Mouse (Mus musculus) neural tube, embryonic 14.5 days (tissue): ENCODE measurements around the gene Izumo1r. TPM values are rescaled to one million over a fixed set of nuclear protein-coding genes. Genes with fewer than 3 reads are reported as not detected.

Experiments
- ATAC-seq: fragments of 200-750 bp; cut with Nextera tagmentation; 2 replicates; pipeline ENCODE4 v1.8.0; 2017; ENCODE audit warnings: low read depth, mild to moderate bottlenecking, moderate TSS enrichment, moderate library complexity
- H3K27ac ChIP-seq: fragments of 300-500 bp; sonication (generic); 2 replicates; pipeline ENCODE4 v1.5.1; 2014; ENCODE audit warnings: low read depth, mild to moderate bottlenecking, control low read depth, low read length, moderate library complexity, mixed read lengths
- H3K27me3 ChIP-seq: fragments of 300-500 bp; sonication (generic); 2 replicates; pipeline ENCODE4 v1.6.1; 2014; ENCODE audit warnings: low read length; ENCODE audit not compliant: control insufficient read depth, insufficient read depth
- H3K36me3 ChIP-seq: fragments of 300-500 bp; sonication (generic); 2 replicates; pipeline ENCODE4 v1.6.1; 2014; ENCODE audit warnings: low read length, mixed read lengths; ENCODE audit not compliant: control insufficient read depth, insufficient read depth
- H3K4me1 ChIP-seq: fragments of 300-500 bp; sonication (generic); 2 replicates; pipeline ENCODE4 v1.6.1; 2014; ENCODE audit warnings: low read length; ENCODE audit not compliant: control insufficient read depth, insufficient read depth
- H3K4me2 ChIP-seq: fragments of 300-500 bp; sonication (generic); 2 replicates; pipeline ENCODE4 v1.6.1; 2014; ENCODE audit warnings: mild to moderate bottlenecking, low read depth, low read length, control low read depth
- H3K4me3 ChIP-seq: fragments of 300-500 bp; sonication (generic); 2 replicates; pipeline ENCODE4 v1.5.1; 2014; ENCODE audit warnings: low read depth, low read length, control low read depth, mixed read lengths
- H3K9ac ChIP-seq: fragments of 300-500 bp; sonication (generic); replicated peaks from 2 replicates; pipeline ENCODE4 v1.6.1; 2014; ENCODE audit warnings: low read depth, mild to moderate bottlenecking, control low read depth, low read length, mixed read lengths
- H3K9me3 ChIP-seq: fragments of 300-500 bp; sonication (generic); 2 replicates; pipeline ENCODE4 v1.6.1; 2016; ENCODE audit warnings: low read length; ENCODE audit not compliant: control insufficient read depth
- WGBS: fragments of 180-500 bp; shearing (Covaris S2); extraction: QIAGEN DNeasy Blood & Tissue Kit; methylation state at CpG from one replicate; pipeline ENCODE4 v1.1.7; 2014; 5-methylcytosine and 5-hydroxymethylcytosine counted together
- polyA plus RNA-seq: library from polyadenylated mRNA; unstranded; fragments of >200 nt; fragmentation: Nextera tagmentation; extraction: Ambion mirVana; gene quantifications from 2 replicates; pipeline ENCODE4 v1.2.1, GENCODE M21; 2014

Gene Izumo1r
- polyA plus RNA-seq, 1 experiment from 2014 or later = not detected

DNA sequence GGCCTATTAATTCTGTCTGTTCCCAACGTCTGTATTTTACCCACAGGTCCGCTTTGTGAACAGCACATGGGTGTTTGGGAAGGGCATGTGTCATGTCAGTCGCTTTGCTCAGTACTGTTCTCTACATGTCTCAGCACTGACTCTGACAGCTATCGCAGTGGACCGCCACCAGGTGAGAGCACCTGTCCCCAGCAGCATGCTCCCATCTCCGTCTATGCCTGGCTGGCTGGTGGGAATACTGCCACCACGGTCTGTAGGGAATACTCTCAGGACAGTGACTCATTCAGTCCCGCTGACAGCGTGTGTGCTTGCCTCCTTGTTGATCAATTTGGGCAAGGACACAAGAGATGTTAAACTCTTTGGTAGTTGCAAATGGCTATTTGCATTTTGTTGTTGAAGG is 39.0 kb downstream of the Izumo1r start:
- Histone ChIP-seq H3K27ac (no peak overlapping the region), H3K27me3 (no peaks in the 10 kb centered on the region; the same call in none of the 2 replicates), H3K4me3 (no peak overlapping the region), H3K9ac (no peak overlapping the region), H3K4me2 (no peak overlapping the region), H3K9me3 (no peaks in the 10 kb centered on the region), H3K36me3 (no peaks in the 10 kb centered on the region), H3K4me1 (peaks cover 4% of the 10 kb centered on the region; the same call in 1 of the 2 replicates)
- no peak for ATAC-seq
- 83% methylated on average over 9 of the region's 9 CpGs for WGBS

GRCm38 (mm10) chr9:14863126-14863525 is 40.6 kb downstream of the Izumo1r start:
- H3K27ac ChIP-seq = no peak overlapping the region
- no peaks in the 10 kb centered on the region for H3K36me3 ChIP-seq
- H3K9me3 ChIP-seq = no peaks in the 10 kb centered on the region
- no peak overlapping the region for H3K9ac ChIP-seq
- no peak overlapping the region for H3K4me3 ChIP-seq
- ATAC-seq = no peak
- H3K27me3 ChIP-seq = peaks cover 6% of the 10 kb centered on the region
- peaks cover 4% of the 10 kb centered on the region; the same call in 1 of the 2 replicates for H3K4me1 ChIP-seq
- H3K4me2 ChIP-seq = no peak overlapping the region
- WGBS = 94% methylated on average over 3 of the region's 3 CpGs

GRCm38 (mm10) chr9:14859868-14860639 is 43.7 kb downstream of the Izumo1r start, which contains the start of gene Gpr83:
Gene Gpr83, plus strand, starts transcription at chr9:14860210.
- peak; percentile 96 for ATAC-seq
- Histone ChIP-seq H3K27ac (no peak within 1 kb of the TSS), H3K27me3 (peaks cover 6% of the 10 kb centered on the region), H3K9me3 (no peaks in the 10 kb centered on the region), H3K4me2 (peak within 1 kb of the TSS; percentile 97), H3K36me3 (no peaks in the 10 kb centered on the region), H3K9ac (peak within 1 kb of the TSS; percentile 55), H3K4me1 (peaks cover 4% of the 10 kb centered on the region; the same call in 1 of the 2 replicates), H3K4me3 (peak within 1 kb of the TSS; percentile 40)
- 3% methylated on average over 47 of the region's 47 CpGs for WGBS

DNA sequence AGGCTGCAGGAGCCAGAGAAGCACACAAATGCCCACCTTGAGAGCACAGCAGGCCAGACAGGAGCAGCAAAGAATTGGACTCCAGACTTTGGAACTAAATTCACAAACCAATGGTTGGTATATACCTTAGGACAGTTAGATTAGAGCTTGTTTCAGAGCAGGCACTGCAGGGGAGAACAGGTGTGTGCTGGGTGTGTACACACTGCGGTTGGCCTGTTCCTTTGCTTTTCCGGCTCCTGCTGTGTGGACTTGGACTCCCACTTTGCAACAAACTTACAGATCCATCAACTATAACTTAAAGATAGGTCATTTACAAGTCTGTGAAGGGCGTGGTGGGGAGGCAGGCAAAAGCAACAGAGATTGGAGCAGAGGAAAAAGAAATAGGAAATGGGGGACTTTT is 45.0 kb downstream of the Izumo1r start:
- peaks cover 6% of the 10 kb centered on the region for H3K27me3 ChIP-seq
- WGBS = 89% methylated on average over 3 of the region's 3 CpGs
- no peak for ATAC-seq

DNA sequence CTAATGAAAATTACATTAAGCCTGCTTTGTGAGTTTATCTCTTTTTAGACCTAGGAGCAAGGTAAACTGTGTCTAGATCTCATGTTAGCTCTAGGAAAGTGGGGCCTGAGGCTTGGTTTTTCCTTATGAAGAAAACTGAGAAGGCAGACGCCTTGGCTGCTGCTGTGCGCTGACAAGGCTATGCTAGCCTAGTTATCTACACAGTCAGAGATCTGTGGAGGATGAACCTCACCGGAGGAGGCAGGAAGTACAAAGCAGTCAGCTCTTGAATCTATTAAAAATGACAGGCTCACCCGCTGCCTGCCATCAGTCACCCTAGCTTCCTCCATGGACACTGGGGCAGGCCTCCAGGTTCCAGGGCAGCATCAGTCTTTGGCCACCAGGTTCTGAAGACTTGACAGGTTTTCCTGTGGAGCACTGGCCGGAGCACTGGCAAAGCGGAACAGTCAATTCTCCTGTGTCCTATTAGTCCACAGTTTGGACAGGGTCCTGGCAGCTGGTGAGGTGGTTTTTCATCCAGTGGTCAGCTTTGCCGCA is 45.5 kb downstream of the Izumo1r start:
- no peak overlapping the region for H3K4me2 ChIP-seq
- H3K36me3 ChIP-seq = no peaks in the 10 kb centered on the region
- H3K9ac ChIP-seq = no peak overlapping the region
- ATAC-seq = no peak
- H3K4me1 ChIP-seq = peaks cover 4% of the 10 kb centered on the region; the same call in 1 of the 2 replicates
- H3K4me3 ChIP-seq = no peak overlapping the region
- H3K9me3 ChIP-seq = no peaks in the 10 kb centered on the region
- H3K27me3 ChIP-seq = peaks cover 6% of the 10 kb centered on the region
- 74% methylated on average over 7 of the region's 7 CpGs for WGBS
- H3K27ac ChIP-seq = no peak overlapping the region

More for the DNA sequence above, 45.0 kb downstream of the Izumo1r start:
- no peaks in the 10 kb centered on the region for H3K36me3 ChIP-seq
- peaks cover 4% of the 10 kb centered on the region; the same call in 1 of the 2 replicates for H3K4me1 ChIP-seq
- H3K9me3 ChIP-seq = no peaks in the 10 kb centered on the region
- H3K4me3 ChIP-seq = no peak overlapping the region
- H3K4me2 ChIP-seq = no peak overlapping the region
- H3K27ac ChIP-seq = no peak overlapping the region
- H3K9ac ChIP-seq = no peak overlapping the region

DNA sequence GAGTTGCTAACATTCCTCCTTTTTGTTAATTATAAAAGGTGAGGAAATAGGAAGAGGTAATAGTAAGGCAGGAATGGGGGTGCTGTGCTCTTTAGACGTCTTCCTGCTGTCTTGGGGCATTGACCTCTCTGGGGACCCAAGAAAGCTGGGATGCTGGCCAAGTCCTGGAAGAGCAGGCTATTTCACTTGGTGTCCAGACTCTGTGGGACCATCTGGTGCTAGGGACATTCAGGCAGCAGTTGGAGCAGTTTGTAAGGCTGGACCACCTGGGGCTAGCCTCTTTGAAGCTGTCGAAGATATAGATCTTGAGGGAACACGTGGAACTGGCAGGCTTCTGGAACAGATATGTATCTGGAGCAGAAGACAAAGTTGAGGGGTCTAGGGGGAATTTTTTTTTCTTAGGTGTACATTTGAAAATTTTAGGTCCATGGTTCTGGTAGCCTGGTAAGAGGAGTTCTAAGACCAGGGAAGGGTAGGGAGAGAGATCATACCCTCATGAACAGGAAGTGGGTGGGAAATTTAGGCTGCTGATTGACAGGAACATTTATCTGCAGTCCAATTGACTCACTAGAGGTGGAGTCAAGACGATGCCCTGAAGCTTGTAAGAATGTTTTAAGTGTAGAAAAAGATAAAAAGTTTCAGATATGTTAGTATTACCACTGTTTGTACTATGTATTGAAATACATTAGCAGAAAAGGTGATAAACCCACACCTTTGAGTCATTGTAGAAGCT is 46.7 kb downstream of the Izumo1r start:
- Histone ChIP-seq H3K4me2 (no peak overlapping the region), H3K27me3 (peaks cover 6% of the 10 kb centered on the region), H3K4me1 (peaks cover 4% of the 10 kb centered on the region; the same call in 1 of the 2 replicates), H3K9ac (no peak overlapping the region), H3K4me3 (no peak overlapping the region), H3K9me3 (no peaks in the 10 kb centered on the region), H3K27ac (no peak overlapping the region), H3K36me3 (no peaks in the 10 kb centered on the region)
- WGBS = 47% methylated on average over 4 of the region's 4 CpGs
- no peak for ATAC-seq

DNA sequence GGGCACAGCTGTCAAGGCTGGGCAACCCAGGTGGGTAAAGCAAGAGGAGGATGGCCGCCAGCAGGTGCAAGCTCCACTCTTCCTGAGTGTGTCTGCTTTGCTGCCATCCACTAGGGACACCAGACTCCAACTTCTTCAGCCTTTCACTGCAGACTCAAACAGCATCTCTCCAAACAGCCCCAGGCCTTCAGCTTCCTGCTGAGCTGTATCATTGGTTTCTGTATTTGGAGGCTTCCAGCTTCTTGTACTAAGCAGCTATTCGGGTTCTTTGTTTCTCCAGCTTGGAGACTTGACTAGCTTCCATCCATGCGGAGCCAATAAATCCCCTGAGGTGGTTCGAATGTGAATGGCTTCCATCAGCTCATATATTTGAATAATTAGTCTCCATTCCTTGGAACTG is 49.2 kb downstream of the Izumo1r start:
- 52% methylated on average over 4 of the region's 4 CpGs for WGBS
- no peak overlapping the region for H3K4me2 ChIP-seq
- H3K9ac ChIP-seq = no peak overlapping the region
- 0 out of 2 replicates have a peak, but pooled peaks cover 6% of the 10 kb centered on the region for H3K27me3 ChIP-seq
- H3K4me1 ChIP-seq = no peaks in the 10 kb centered on the region
- no peak overlapping the region for H3K4me3 ChIP-seq
- H3K36me3 ChIP-seq = no peaks in the 10 kb centered on the region
- H3K27ac ChIP-seq = no peak overlapping the region
- ATAC-seq = no peak
- no peaks in the 10 kb centered on the region for H3K9me3 ChIP-seq

DNA sequence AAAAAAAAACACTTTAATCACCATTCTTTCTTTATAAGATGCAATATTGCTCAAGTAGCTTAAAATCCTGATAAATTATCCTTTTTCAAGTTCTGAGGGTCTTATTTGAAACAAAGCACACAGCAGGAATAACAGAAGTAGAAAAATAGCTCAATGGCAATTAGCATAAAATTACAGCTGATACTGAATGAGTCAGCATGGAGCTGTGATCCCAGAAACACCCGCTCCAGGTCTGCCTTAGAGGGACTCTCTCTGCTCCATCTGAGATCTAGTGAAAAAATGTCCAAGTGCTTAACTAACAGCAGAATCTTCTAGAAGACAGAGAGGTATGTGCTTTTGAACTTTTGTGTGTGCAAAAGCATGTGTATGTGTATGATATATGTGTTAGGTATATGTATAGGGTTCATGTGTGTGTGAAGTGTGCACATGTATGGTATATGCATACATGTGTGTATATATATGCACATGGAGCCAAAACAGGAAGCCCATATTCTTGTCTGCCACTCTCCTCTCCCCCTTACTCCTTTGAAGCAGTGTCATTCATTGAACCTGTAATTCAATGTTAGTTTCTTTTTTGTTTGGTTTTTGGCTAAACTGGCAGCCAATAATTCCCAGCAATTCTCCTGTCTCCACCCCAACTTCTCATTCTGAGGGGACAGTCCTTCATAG is 55.3 kb downstream of the Izumo1r start:
- H3K4me3 ChIP-seq = no peak overlapping the region
- ATAC-seq = no peak
- H3K27ac ChIP-seq = no peak overlapping the region
- no peaks in the 10 kb centered on the region for H3K36me3 ChIP-seq
- WGBS = 71% methylated on average over 1 of the region's 1 CpGs
- no peak overlapping the region for H3K4me2 ChIP-seq
- H3K4me1 ChIP-seq = no peaks in the 10 kb centered on the region
- no peak overlapping the region for H3K9ac ChIP-seq
- H3K9me3 ChIP-seq = no peaks in the 10 kb centered on the region
- H3K27me3 ChIP-seq = no peaks in the 10 kb centered on the region
